Mouse (Mus musculus): ENCODE measurements around the gene Gtf2ird2.

GRCm38 (mm10) chr5:134236796-134237195 lies 53.0 kb downstream of the Gtf2ird2 start:
- TF ChIP-seq CTCF (IDR thresholded peaks at IDR 0.05; ENCODE audit: insufficient read depth, low read depth, low read length) = no peak
- no peak for TF ChIP-seq POLR2A (IDR thresholded peaks at IDR 0.05; ENCODE audit: insufficient read depth, low read depth, low read length)

Measured in olfactory bulb, adult 2 months (tissue).